Mouse (Mus musculus): ENCODE results near the gene H2afv. TPM values are rescaled to one million over a fixed set of nuclear protein-coding genes. Genes with fewer than 3 reads are reported as not detected.

Gene H2afv
- total RNA-seq, 2 experiments from 2014 or later: 66.2 to 67.3 TPM

GRCm38 (mm10) chr11:6390376-6391053, 53.7 kb downstream of the H2afv start:
- no peak for DNase-seq

DNA sequence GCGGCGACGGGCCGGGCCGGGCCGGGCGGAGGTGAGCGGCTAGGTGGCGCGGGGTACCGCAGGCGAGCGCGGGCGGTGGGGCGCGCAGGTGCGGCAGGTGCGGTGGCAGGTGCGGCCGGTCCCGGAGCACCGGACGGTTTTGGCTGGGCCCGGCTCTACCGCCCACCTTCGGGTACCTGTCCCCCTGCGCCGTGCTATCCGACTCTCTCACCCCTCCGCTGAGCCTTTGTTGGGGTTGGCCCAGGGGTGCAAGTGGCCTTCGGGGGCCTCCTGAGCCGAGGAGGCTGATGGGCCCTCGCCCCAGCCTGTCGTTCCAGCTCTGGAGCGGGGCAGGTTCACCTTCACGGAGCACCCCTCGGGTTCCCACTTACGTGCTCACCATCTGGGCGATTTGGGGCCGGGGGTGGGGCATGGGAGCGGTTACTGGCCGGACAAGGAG, 54.7 kb downstream of the H2afv start:
- no peak for DNase-seq

- DNase-seq: peak; percentile 96
These were observed 55.4 kb downstream of the H2afv start, which contains the start of gene Zmiz2 for GRCm38 (mm10) chr11:6388726-6389413. Zmiz2 (plus strand) TSS chr11:6389074.

GRCm38 (mm10) chr11:6388126-6388725, 56.0 kb downstream of the H2afv start:
- DNase-seq: no peak

- no peak for DNase-seq
These were observed 63.3 kb downstream of the H2afv start for GRCm38 (mm10) chr11:6380916-6381315.

Small RNA genes within 50 kb of the gene (microRNA-seq; reads per million reads assigned to microRNA genes)
- gene Gm22123 (0 to 0.25 reads per million in 2 experiments), gene Mir7651 (0 to 0.64 reads per million in 2 experiments)

Other genes with a start within 250 kb of the H2afv start
- gene A730071L15Rik, start 244.4 kb downstream of the H2afv start, total RNA-seq (2021): not detected
- gene Nudcd3, start 244.0 kb downstream of the H2afv start, total RNA-seq (2021): 10 to 100 TPM; 57.6 to 59.3 TPM
- under 1 TPM; 0.05 to 0.18 TPM for gene Npc1l1, start 214.3 kb downstream of the H2afv start, total RNA-seq (2021)
- 10 to 100 TPM; 28.6 to 29.5 TPM for gene Ddx56, start 176.7 kb downstream of the H2afv start, total RNA-seq (2021)
- 10 to 100 TPM; 63.9 to 64.0 TPM for gene Tmed4, start 169.6 kb downstream of the H2afv start, total RNA-seq (2021)
- gene Ogdh, start 152.8 kb downstream of the H2afv start, total RNA-seq (2021): 100 to 1,000 TPM; 437 to 480 TPM
- gene Zmiz2, start 55.4 kb downstream of the H2afv start, total RNA-seq (2021): 10 to 100 TPM; 31.8 to 34.3 TPM
- 100 to 1,000 TPM; 765 to 781 TPM for gene Ppia, start 29.0 kb downstream of the H2afv start, total RNA-seq (2021)
- 10 to 100 TPM; 55.6 to 58.4 TPM for gene Purb, start 31.5 kb upstream of the H2afv start, total RNA-seq (2021)
- 1 to 10 TPM; 1.6 to 2.5 TPM for gene Myo1g, start 76.5 kb upstream of the H2afv start, total RNA-seq (2021)
- gene Ccm2, start 102.4 kb upstream of the H2afv start, total RNA-seq (2021): 10 to 100 TPM; 25.9 to 28.1 TPM
- gene Nacad, start 161.6 kb upstream of the H2afv start, total RNA-seq (2021): under 1 TPM; 0.45 to 0.65 TPM
- gene Tbrg4, start 181.6 kb upstream of the H2afv start, total RNA-seq (2021): 10 to 100 TPM; 53.6 to 57.1 TPM
- not detected for gene Wap, start 194.2 kb upstream of the H2afv start, total RNA-seq (2021)
- gene Ramp3, start 214.1 kb upstream of the H2afv start, total RNA-seq (2021): 1 to 10 TPM; 1.2 to 1.3 TPM